Mouse (Mus musculus): ENCODE results near the gene H2afj. TPM values are rescaled to one million over a fixed set of nuclear protein-coding genes. Genes with fewer than 3 reads are reported as not detected.

The H2afj gene
- polyA plus RNA-seq, 1 experiment, result 254 TPM

DNA sequence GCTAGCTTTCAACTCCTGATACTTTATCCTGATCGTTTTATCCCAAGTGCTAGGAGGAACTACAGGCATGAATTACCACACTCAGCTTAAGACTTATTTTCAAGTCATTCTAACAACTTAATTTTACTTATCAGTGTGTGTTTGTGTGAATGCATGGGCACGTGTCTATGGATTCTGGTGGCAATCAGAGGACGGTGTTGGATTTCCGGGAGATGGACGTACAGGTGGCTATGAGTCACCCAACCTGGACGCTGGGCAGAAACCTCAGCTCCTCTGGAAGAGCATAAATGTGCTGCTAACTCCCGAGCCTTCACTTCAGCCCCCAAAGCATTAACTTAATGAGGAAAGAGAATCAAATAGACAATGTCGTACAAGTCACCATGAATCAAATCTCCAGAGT, 16.9 kb downstream of the H2afj start:
- TF ChIP-seq MAX (IDR thresholded peaks at IDR 0.05; ENCODE audit: low read depth), result no peak
- H3K79me2 ChIP-seq (ENCODE audit: control insufficient read depth, insufficient read depth), result peaks cover 29% of the 10 kb centered on the region
- H3K4me3 ChIP-seq, result no peak overlapping the region
- no peak overlapping the region for H3K4me2 ChIP-seq (ENCODE audit: low read depth)
- H3K27me3 ChIP-seq (ENCODE audit: control insufficient read depth, insufficient read depth, insufficient read length), result no peaks in the 10 kb centered on the region
- no peak overlapping the region for H3ac ChIP-seq (ENCODE audit: control insufficient read depth, insufficient read length)
- peaks cover 35% of the 10 kb centered on the region for H3K36me3 ChIP-seq (ENCODE audit: control insufficient read depth, insufficient read depth)

DNA sequence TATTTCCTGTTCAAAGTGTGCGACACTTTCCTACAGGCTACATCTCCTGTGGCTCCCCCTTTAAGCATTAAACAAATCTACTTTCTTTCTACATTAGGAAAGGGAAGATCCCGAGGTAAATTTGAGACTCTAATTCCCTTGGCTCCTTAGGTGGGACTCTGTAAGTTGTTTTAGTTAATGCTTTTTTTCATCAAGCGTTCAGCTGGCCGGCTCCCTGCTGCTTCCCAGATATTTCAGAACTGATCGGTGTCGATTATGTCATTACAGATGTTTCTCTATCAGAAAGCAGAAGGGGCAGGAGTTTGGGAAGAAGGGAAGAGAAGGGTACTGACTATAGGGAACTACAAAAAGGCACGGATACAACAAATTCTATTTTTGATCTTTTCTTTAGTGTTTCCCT, 19.1 kb downstream of the H2afj start:
- no peaks in the 10 kb centered on the region for H3K27me3 ChIP-seq (ENCODE audit: control insufficient read depth, insufficient read depth, insufficient read length)
- TF ChIP-seq CEBPB (IDR thresholded peaks at IDR 0.05; ENCODE audit: insufficient read depth, poor library complexity, severe bottlenecking) (no peak), POLR2A (IDR thresholded peaks at IDR 0.05; ENCODE audit: insufficient read length, low read depth) (no peak), E2F4 (IDR thresholded peaks at IDR 0.05; ENCODE audit: insufficient read depth) (no peak), MAX (IDR thresholded peaks at IDR 0.05; ENCODE audit: low read depth) (no peak), USF1 (IDR thresholded peaks at IDR 0.05; ENCODE audit: low read depth) (no peak), TCF3 (IDR thresholded peaks at IDR 0.05; ENCODE audit: insufficient read length, low read depth) (no peak), MYOG (IDR thresholded peaks at IDR 0.05; ENCODE audit: control insufficient read depth in 1 of 3, insufficient read depth in 1 of 3, insufficient read length in 2 of 3, low read depth in 2 of 3) (no peak), SRF (IDR thresholded peaks at IDR 0.05; ENCODE audit: control insufficient read depth, insufficient read length, low read depth) (no peak), TCF12 (IDR thresholded peaks at IDR 0.05; ENCODE audit: insufficient read depth, poor library complexity, severe bottlenecking) (no peak), REST (IDR thresholded peaks at IDR 0.05; ENCODE audit: insufficient read depth, insufficient read length) (no peak), POLR2AphosphoS2 (IDR thresholded peaks at IDR 0.05; ENCODE audit: insufficient read length, low read depth) (no peak), MYOD1 (IDR thresholded peaks at IDR 0.05; ENCODE audit: control insufficient read depth in 1 of 3, insufficient read length in 2 of 3, low read depth in 2 of 3) (no peak)

DNA sequence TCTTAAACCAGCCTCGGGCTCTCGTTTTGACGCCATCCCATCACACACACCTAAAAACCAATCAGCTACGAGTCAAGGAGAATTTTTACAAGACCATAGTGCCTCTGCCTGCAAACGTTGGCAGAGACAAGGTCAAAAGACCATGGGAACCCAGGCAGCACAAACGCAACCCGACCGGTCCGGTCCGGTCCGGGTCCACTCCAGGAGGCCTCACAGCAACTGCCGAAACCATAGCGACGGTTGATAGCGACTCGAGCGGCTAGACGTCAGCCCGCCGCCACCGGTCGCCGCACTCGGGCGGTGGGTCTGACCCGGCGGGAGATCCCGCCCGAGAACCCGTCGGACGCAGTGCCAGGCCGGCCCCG, 19.5 kb downstream of the H2afj start, which contains the start of gene BC049715:
BC049715 (plus strand) TSS at position 111 of the 365 bp plus-strand sequence.
- Histone ChIP-seq H3K27me3 (ENCODE audit: control insufficient read depth, insufficient read depth, insufficient read length) (no peaks in the 10 kb centered on the region), H3K36me3 (ENCODE audit: control insufficient read depth, insufficient read depth) (peaks cover 21% of the 10 kb centered on the region), H3K4me2 (ENCODE audit: low read depth) (peak within 1 kb of the TSS; percentile 87), H3ac (ENCODE audit: control insufficient read depth, insufficient read length) (peak within 1 kb of the TSS; percentile 71), H3K79me2 (ENCODE audit: control insufficient read depth, insufficient read depth) (peaks cover 29% of the 10 kb centered on the region), H3K4me3 (peak within 1 kb of the TSS; percentile 80)
- no peak for TF ChIP-seq POLR2A (IDR thresholded peaks at IDR 0.05; ENCODE audit: insufficient read length, low read depth)
- TF ChIP-seq MAX (IDR thresholded peaks at IDR 0.05; ENCODE audit: low read depth), result no peak
- TF ChIP-seq MYOD1 (IDR thresholded peaks at IDR 0.05; ENCODE audit: control insufficient read depth in 1 of 3, insufficient read length in 2 of 3, low read depth in 2 of 3), result no peak
- TF ChIP-seq TCF12 (IDR thresholded peaks at IDR 0.05; ENCODE audit: insufficient read depth, poor library complexity, severe bottlenecking), result no peak
- no peak for TF ChIP-seq E2F4 (IDR thresholded peaks at IDR 0.05; ENCODE audit: insufficient read depth)

More for the DNA sequence above, 19.1 kb downstream of the H2afj start:
- Histone ChIP-seq H3ac (ENCODE audit: control insufficient read depth, insufficient read length) (peak overlapping the region; percentile 71), H3K36me3 (ENCODE audit: control insufficient read depth, insufficient read depth) (peaks cover 25% of the 10 kb centered on the region), H3K4me2 (ENCODE audit: low read depth) (peak overlapping the region; percentile 86), H3K79me2 (ENCODE audit: control insufficient read depth, insufficient read depth) (peaks cover 29% of the 10 kb centered on the region), H3K4me3 (peak overlapping the region; percentile 80)

DNA sequence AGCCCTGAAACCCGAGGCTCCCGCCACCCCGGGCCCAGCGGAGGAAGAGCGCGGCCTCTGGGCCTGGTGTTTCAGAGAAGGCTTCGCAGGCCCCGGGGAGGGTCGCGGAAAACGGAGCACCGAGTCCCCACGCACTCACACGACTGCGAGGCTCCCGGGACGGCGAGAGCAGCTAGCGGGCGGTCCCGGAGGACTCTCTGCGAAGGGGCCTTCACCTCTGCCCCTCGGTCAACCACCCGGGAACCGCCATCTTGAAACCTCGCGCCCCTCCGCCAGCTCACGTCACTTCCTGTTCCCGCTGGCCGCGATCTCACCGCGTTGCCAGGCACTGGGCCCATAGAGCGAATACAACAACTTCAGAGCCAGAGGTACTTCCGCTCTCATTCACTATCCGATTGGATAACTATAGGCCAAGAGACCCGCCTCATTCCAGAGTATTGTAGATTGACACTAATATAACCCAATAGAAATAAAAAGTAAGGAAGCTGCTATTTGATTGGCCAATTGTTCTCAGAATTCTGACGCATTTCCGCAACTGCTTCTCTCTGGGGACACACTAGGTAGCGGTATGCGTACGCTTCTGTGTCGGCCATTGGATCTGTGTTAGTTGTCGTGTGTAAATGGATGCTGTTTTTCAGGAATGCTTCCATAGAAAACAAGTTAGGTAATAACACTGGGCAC, 20.0 kb downstream of the H2afj start, which contains the start of gene Wbp11:
Wbp11 (minus strand) TSS at position 353 of the 681 bp plus-strand sequence.
- Histone ChIP-seq H3K4me2 (ENCODE audit: low read depth) (peak within 1 kb of the TSS; percentile 87), H3K79me2 (ENCODE audit: control insufficient read depth, insufficient read depth) (peaks cover 29% of the 10 kb centered on the region), H3K36me3 (ENCODE audit: control insufficient read depth, insufficient read depth) (peaks cover 18% of the 10 kb centered on the region), H3K4me3 (peak within 1 kb of the TSS; percentile 80), H3ac (ENCODE audit: control insufficient read depth, insufficient read length) (peak within 1 kb of the TSS; percentile 71), H3K27me3 (ENCODE audit: control insufficient read depth, insufficient read depth, insufficient read length) (no peaks in the 10 kb centered on the region)
- TF ChIP-seq CEBPB (IDR thresholded peaks at IDR 0.05; ENCODE audit: insufficient read depth, poor library complexity, severe bottlenecking) (no peak), REST (IDR thresholded peaks at IDR 0.05; ENCODE audit: insufficient read depth, insufficient read length) (no peak), MYOG (IDR thresholded peaks at IDR 0.05; ENCODE audit: control insufficient read depth in 1 of 3, insufficient read depth in 1 of 3, insufficient read length in 2 of 3, low read depth in 2 of 3) (no peak), SRF (IDR thresholded peaks at IDR 0.05; ENCODE audit: control insufficient read depth, insufficient read length, low read depth) (no peak), MYOD1 (IDR thresholded peaks at IDR 0.05; ENCODE audit: control insufficient read depth in 1 of 3, insufficient read length in 2 of 3, low read depth in 2 of 3) (no peak), USF1 (IDR thresholded peaks at IDR 0.05; ENCODE audit: low read depth) (no peak), POLR2A (IDR thresholded peaks at IDR 0.05; ENCODE audit: insufficient read length, low read depth) (peak; percentile 58), POLR2AphosphoS2 (IDR thresholded peaks at IDR 0.05; ENCODE audit: insufficient read length, low read depth) (peak; percentile 74), TCF12 (IDR thresholded peaks at IDR 0.05; ENCODE audit: insufficient read depth, poor library complexity, severe bottlenecking) (no peak), MAX (IDR thresholded peaks at IDR 0.05; ENCODE audit: low read depth) (no peak), TCF3 (IDR thresholded peaks at IDR 0.05; ENCODE audit: insufficient read length, low read depth) (no peak), E2F4 (IDR thresholded peaks at IDR 0.05; ENCODE audit: insufficient read depth) (peak; percentile 79)

DNA sequence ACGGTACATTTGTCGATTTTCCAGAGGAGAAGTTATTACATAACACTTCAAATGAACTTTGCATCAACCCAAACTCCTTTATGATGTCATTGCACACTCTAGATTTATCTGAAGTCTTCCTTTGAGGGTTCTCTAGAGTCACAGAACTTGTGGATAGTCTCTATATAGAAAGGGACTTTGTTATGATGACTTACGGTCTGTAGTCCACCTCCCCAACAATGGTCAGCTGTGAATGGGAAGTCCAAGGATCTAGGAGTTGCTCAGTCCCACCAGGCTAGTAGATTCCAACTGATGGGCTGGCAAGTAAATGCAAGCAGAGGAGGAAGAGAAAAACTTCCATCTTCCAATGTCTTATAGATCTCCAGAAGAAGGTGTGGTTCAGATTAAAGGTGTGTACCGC, 20.6 kb downstream of the H2afj start:
- peak overlapping the region; percentile 87 for H3K4me2 ChIP-seq (ENCODE audit: low read depth)
- peaks cover 29% of the 10 kb centered on the region for H3K79me2 ChIP-seq (ENCODE audit: control insufficient read depth, insufficient read depth)
- TF ChIP-seq TCF3 (IDR thresholded peaks at IDR 0.05; ENCODE audit: insufficient read length, low read depth) (no peak), SRF (IDR thresholded peaks at IDR 0.05; ENCODE audit: control insufficient read depth, insufficient read length, low read depth) (no peak), MYOD1 (IDR thresholded peaks at IDR 0.05; ENCODE audit: control insufficient read depth in 1 of 3, insufficient read length in 2 of 3, low read depth in 2 of 3) (no peak), CEBPB (IDR thresholded peaks at IDR 0.05; ENCODE audit: insufficient read depth, poor library complexity, severe bottlenecking) (no peak), POLR2A (IDR thresholded peaks at IDR 0.05; ENCODE audit: insufficient read length, low read depth) (no peak), TCF12 (IDR thresholded peaks at IDR 0.05; ENCODE audit: insufficient read depth, poor library complexity, severe bottlenecking) (no peak), MAX (IDR thresholded peaks at IDR 0.05; ENCODE audit: low read depth) (no peak), REST (IDR thresholded peaks at IDR 0.05; ENCODE audit: insufficient read depth, insufficient read length) (no peak), POLR2AphosphoS2 (IDR thresholded peaks at IDR 0.05; ENCODE audit: insufficient read length, low read depth) (no peak), USF1 (IDR thresholded peaks at IDR 0.05; ENCODE audit: low read depth) (no peak), MYOG (IDR thresholded peaks at IDR 0.05; ENCODE audit: control insufficient read depth in 1 of 3, insufficient read depth in 1 of 3, insufficient read length in 2 of 3, low read depth in 2 of 3) (no peak), E2F4 (IDR thresholded peaks at IDR 0.05; ENCODE audit: insufficient read depth) (no peak)
- peaks cover 18% of the 10 kb centered on the region for H3K36me3 ChIP-seq (ENCODE audit: control insufficient read depth, insufficient read depth)
- no peak overlapping the region for H3ac ChIP-seq (ENCODE audit: control insufficient read depth, insufficient read length)
- H3K27me3 ChIP-seq (ENCODE audit: control insufficient read depth, insufficient read depth, insufficient read length), result no peaks in the 10 kb centered on the region
- H3K4me3 ChIP-seq, result peak overlapping the region; percentile 80

Measured in myocyte (in vitro differentiated cells).